35 mouse cellular contexts compared by ENCODE assay signal in the genomic region with DNA sequence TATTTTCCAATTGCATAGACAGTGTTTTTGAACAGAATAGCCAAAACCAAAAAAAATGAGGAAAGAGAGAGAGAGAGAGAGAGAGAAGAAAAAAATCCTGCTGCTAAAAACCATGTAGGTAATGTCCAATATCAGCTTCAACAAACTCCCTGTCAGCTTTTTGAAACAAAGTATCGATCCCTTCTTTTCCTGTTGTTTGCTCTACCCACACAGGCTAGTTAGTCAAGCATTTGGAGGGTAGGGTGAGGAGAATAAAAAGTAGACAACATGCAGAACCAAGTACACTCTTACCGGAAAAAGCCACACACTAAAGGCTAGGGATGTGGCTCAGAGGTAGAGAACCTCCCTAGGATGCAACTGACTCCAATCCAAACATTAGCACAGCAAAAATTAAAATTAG. TPM values are rescaled to one million over a fixed set of nuclear protein-coding genes. Genes with fewer than 3 reads are reported as not detected.
"Had no signal": no experiment of that assay in that cellular context is flagged by ENCODE, and none has a peak within 500 bp of the region (broad histone marks: within the 10 kb centered on the region; RNA-seq: fewer than 3 reads in every experiment).

No protein-coding gene starts in this region.

- H3K4me2 ChIP-seq: embryonic facial prominence, embryonic 12.5 days; embryonic facial prominence, embryonic 13.5 days; embryonic facial prominence, embryonic 15.5 days; forebrain, embryonic 12.5 days; forebrain, embryonic 13.5 days; forebrain, embryonic 15.5 days had no signal

- H3K9me3 ChIP-seq: embryonic facial prominence, embryonic 10.5 days; embryonic facial prominence, embryonic 12.5 days; embryonic facial prominence, embryonic 13.5 days; embryonic facial prominence, embryonic 15.5 days; forebrain, embryonic 10.5 days; forebrain, embryonic 12.5 days; forebrain, embryonic 13.5 days; forebrain, embryonic 15.5 days had no signal

- H3K9ac ChIP-seq: embryonic facial prominence, embryonic 12.5 days; embryonic facial prominence, embryonic 13.5 days; embryonic facial prominence, embryonic 15.5 days; forebrain, embryonic 12.5 days; forebrain, embryonic 13.5 days; forebrain, embryonic 15.5 days; forebrain, postnatal 0 days had no signal

- DNase-seq: cerebellum, adult 2 months; cerebellum, adult 8-10 months; cerebellum, adult 9-10 months; cerebellum, adult 9-11 months; cerebellum, postnatal 10 days; cerebellum, postnatal 14 days; cerebellum, postnatal 25 days; cerebellum, postnatal 36 days; embryo, embryonic 11 days; forebrain, postnatal 0 days; gastrocnemius, adult 2 months; gastrocnemius, postnatal 10 days; gastrocnemius, postnatal 14 days; gastrocnemius, postnatal 25 days; gastrocnemius, postnatal 36 days; heart, adult 18-20 months; heart, adult 2 months had no signal

- H3K27ac ChIP-seq: embryonic facial prominence, embryonic 10.5 days; embryonic facial prominence, embryonic 12.5 days; embryonic facial prominence, embryonic 13.5 days; embryonic facial prominence, embryonic 15.5 days; forebrain, embryonic 10.5 days; forebrain, embryonic 12.5 days; forebrain, embryonic 13.5 days; forebrain, embryonic 15.5 days; gastrocnemius, adult 2 months; heart, adult 2 months had no signal

- H3K36me3 ChIP-seq: embryonic facial prominence, embryonic 10.5 days; embryonic facial prominence, embryonic 12.5 days; embryonic facial prominence, embryonic 13.5 days; embryonic facial prominence, embryonic 15.5 days; forebrain, embryonic 10.5 days; forebrain, embryonic 12.5 days; forebrain, embryonic 15.5 days had no signal

- H3K4me3 ChIP-seq: embryonic facial prominence, embryonic 10.5 days; embryonic facial prominence, embryonic 12.5 days; embryonic facial prominence, embryonic 13.5 days; embryonic facial prominence, embryonic 15.5 days; erythroblast, embryonic 14.5 days; forebrain, embryonic 10.5 days; forebrain, embryonic 12.5 days; forebrain, embryonic 13.5 days; forebrain, embryonic 15.5 days; gastrocnemius, adult 2 months; heart, adult 2 months had no signal

- ATAC-seq: forebrain, embryonic 13.5 days; forebrain, embryonic 14.5 days; forebrain, embryonic 15.5 days; forebrain, embryonic 16.5 days; forebrain, postnatal 0 days had no signal

- H3K27me3 ChIP-seq: embryonic facial prominence, embryonic 12.5 days; embryonic facial prominence, embryonic 13.5 days; embryonic facial prominence, embryonic 15.5 days; forebrain, embryonic 12.5 days; forebrain, embryonic 13.5 days; forebrain, embryonic 15.5 days had no signal

RNA-seq across cellular contexts. Expression of a gene that starts 8.1 kb away (rescaled TPM):
- total RNA-seq: common myeloid progenitor, adult 5-6 weeks; forebrain, postnatal 0 days; gastrocnemius, adult 2 months; gastrocnemius, postnatal 10 days; gastrocnemius, postnatal 36 days; granulocyte monocyte progenitor cell, adult 5-6 weeks; heart, adult 18-20 months had no signal
- polyA plus RNA-seq: cerebellum, adult 2 months; cortical plate, adult 2 months; embryonic facial prominence, embryonic 10.5 days; embryonic facial prominence, embryonic 11.5 days; embryonic facial prominence, embryonic 12.5 days; embryonic facial prominence, embryonic 13.5 days; embryonic facial prominence, embryonic 14.5 days; embryonic facial prominence, embryonic 15.5 days; erythroblast, embryonic 14.5 days; forebrain, embryonic 10.5 days; forebrain, embryonic 11.5 days; forebrain, embryonic 12.5 days; forebrain, embryonic 13.5 days; forebrain, embryonic 14.5 days; forebrain, embryonic 15.5 days; forebrain, embryonic 16.5 days; forebrain, postnatal 0 days; gonadal fat pad, adult 2 months; heart, adult 2 months had no signal

RNA-seq across cellular contexts. Expression of a gene that starts 21.3 kb away (rescaled TPM):
- total RNA-seq: common myeloid progenitor, adult 5-6 weeks; forebrain, postnatal 0 days; gastrocnemius, adult 2 months; gastrocnemius, postnatal 14 days; gastrocnemius, postnatal 25 days; gastrocnemius, postnatal 36 days; granulocyte monocyte progenitor cell, adult 5-6 weeks; heart, adult 18-20 months had no signal
- polyA plus RNA-seq: cerebellum, adult 2 months; cortical plate, adult 2 months; embryonic facial prominence, embryonic 10.5 days; embryonic facial prominence, embryonic 11.5 days; embryonic facial prominence, embryonic 12.5 days; embryonic facial prominence, embryonic 13.5 days; embryonic facial prominence, embryonic 14.5 days; embryonic facial prominence, embryonic 15.5 days; forebrain, embryonic 10.5 days; forebrain, embryonic 11.5 days; forebrain, embryonic 12.5 days; forebrain, embryonic 13.5 days; forebrain, embryonic 14.5 days; forebrain, embryonic 15.5 days; forebrain, embryonic 16.5 days; forebrain, postnatal 0 days had no signal
